Mouse (Mus musculus): ENCODE data around the gene Atg2b.

DNA sequence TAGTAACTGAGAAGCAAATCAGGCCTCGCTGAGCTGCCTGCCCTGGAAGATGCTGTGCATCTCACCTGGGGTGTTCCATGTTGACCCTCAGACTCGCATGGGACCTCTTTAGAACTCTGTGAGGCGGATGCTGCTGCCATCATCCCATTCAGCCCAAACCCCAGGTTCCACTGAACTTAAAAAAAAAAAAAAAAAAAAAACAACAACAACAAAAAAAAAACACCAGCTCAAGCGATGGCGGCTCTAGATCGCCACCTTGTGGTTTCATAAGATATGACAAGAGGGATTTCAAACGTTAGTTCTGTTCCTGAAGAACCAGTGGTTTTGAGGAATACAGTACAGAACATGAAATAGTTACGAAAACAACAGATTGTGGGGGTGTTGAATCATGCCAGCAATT, 43.0 kb upstream of the Atg2b start:
- TF ChIP-seq CTCF (IDR thresholded peaks at IDR 0.05; ENCODE audit: borderline replicate concordance, control insufficient read depth, extremely low read depth, insufficient read depth, low read length, poor library complexity) (no peak), POLR2A (IDR thresholded peaks at IDR 0.05; ENCODE audit: control insufficient read depth, extremely low read depth, insufficient read depth, low read length, poor library complexity) (no peak)

All from thymus, adult 2 months (tissue).